Mouse (Mus musculus) heart, adult 8-10 months (tissue): ENCODE data around the gene Brdt. TPM values are rescaled to one million over a fixed set of nuclear protein-coding genes. Genes with fewer than 3 reads are reported as not detected.

Experiments used
- DNase-seq: peaks from one replicate; pipeline ENCODE4 v3.0.0; 2022; ENCODE audit warnings: low spot score
- total RNA-seq, 4 experiments: library from RNA; stranded (reverse); gene quantifications; 2 replicates each; pipeline ENCODE4 v1.2.4; 2022

The Brdt gene
- total RNA-seq: under 1 TPM; 0.11 to 0.52 (median 0.41) TPM

DNA sequence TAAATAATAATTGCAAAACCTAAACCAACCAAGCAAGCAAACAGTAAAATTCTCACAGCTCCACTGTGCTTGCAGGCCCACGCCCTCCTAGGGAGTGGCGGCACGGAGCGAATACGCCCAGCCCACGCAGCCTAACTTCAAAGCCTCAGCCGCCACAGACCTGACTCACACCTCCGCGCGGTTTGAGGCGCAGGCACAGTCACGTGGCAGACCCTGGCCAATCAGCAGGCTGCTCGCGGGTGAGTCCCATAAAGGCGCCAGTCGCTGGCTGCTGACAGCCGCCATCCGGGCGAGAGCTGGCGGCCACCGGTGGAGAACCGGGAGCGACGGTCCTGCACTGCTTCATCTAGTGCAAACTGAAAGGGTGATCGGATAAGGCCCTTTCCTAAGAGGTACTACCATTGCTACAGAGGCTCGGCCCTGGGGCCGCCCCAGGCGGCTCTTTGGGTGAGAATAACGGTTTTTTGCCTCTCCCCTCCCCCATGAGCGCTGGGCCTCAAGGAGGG lies at the start of gene Brdt:
Brdt (plus strand) TSS at position 244 of the 506 bp plus-strand sequence.
- no peak for DNase-seq

DNA sequence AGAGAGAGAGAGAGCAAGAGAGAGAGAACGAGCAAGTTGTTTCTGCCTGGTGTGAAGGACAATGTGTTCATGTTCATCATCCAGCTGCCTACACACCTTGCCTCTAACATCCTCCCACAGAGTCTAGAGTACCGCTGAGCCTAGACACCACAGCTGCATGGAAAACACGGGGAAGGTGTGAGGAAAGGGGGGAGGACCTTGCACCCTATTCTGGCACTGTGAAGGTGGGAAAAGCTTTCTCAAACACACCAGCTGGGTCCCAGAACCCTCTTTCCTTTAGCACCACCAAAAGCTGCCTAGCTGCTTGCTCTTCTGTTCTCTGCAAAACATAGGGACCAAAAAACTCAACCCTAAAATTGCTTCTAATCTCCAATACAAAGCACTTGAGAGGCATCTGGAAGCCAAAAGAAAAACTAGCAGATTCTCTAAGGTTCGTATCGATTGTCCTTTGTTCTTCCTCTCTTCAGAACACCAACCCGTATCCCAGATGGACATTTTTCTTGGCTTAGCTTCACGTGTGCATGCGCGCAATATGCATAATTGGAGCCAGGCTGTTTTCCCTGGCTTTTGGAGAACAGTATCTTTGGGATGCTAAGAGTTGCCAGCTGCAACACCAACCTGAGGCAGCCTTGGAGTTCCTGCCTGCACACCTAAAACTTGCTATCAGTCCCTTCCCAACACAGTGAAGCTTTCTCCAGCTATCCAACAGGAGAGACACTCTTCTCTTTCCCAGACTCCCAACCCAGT lies 48.2 kb upstream of the Brdt start:
- DNase-seq: no peak

DNA sequence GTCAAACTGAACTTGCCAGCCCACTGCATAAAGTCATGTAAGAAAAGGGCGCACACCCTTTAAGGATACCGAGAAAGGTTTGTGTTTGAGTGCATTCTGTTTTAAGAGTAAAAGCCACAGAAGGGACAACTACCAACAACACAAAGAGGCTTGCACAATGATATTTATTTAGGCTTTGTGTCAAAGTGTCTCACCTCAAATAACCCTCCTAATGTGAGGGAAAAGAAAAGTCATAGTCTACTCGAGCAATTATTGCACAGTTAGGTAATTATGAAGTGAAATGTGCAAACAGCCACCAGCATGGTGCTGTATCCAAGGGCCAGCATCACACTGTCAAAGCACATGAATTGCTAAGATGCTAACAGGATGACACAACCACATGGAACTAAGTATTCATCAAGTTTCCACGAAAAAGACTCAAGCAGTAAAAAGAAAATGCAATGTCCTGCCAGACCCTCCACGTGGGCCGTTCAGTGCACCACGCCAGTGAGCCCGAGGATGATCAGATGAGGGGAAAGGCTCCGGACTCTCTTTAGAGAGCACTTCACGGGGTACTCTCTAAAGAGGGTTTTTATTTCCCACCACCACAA lies 46.9 kb upstream of the Brdt start:
- DNase-seq: no peak

DNA sequence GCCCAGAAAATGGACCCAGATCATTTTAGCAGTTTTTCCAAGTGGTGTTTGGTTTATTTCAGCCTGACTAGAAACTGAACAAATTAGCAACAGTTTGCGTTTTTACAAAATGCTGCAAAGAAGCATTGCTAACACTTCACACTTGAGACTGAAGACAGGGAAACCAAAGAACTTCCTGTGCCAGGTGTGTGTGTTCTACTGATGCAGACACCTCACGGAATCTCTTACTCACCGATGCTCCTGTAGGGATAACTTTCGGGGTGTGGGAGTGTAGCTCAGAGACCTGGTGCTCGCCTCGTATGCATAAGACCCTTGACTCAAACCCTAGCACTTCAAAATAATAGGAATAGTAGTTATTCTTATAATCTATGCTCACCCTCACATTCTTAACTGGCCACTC lies 45.4 kb upstream of the Brdt start:
- DNase-seq: no peak

DNA sequence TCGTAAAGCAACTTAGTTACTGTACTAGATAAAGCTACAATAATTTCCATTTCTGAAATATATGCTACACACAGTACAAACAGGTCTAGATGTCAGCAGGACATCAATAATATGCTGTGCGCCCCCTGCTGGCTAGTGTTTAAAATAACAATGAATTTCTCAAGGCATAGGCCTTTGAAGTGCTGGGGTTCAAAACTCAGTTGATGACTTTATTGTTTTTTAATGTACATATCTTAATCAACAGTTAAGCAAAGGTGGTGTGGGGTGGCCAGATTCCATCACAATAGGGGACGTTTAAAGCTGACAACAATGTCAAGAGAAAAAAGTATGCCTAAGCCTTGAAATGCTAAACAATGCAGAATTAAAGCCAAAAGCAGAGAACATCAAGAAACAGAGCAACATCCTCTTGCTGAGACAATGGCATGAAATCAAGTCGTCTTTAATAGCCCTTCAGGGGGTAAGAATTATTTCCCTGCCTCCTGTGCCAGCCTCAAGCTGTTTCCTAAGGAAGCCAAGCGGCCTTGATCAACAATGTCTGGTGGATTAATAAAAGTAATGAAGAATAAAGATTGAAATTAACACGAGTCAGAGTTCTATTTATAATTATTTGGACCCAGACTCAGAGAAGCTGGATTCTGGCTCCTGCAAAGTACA lies 43.6 kb upstream of the Brdt start:
- DNase-seq: peak; percentile 77

DNA sequence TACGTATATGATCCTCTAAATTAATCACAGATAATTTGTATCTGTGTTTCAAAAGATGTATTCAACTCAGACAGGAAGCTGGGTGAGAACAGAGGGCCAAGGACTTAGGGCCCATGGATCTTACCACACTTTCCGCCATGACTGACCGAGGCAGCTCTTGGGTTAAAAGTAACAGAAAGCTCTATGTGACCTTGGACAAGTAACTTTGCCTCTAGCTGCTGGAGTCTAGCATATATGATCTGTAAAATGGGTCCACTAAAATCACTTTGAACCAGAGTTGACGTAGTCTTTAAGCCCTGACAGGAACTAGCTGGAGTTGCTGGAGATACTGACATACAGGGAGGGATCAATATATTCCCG lies 43.1 kb upstream of the Brdt start:
- DNase-seq: no peak

DNA sequence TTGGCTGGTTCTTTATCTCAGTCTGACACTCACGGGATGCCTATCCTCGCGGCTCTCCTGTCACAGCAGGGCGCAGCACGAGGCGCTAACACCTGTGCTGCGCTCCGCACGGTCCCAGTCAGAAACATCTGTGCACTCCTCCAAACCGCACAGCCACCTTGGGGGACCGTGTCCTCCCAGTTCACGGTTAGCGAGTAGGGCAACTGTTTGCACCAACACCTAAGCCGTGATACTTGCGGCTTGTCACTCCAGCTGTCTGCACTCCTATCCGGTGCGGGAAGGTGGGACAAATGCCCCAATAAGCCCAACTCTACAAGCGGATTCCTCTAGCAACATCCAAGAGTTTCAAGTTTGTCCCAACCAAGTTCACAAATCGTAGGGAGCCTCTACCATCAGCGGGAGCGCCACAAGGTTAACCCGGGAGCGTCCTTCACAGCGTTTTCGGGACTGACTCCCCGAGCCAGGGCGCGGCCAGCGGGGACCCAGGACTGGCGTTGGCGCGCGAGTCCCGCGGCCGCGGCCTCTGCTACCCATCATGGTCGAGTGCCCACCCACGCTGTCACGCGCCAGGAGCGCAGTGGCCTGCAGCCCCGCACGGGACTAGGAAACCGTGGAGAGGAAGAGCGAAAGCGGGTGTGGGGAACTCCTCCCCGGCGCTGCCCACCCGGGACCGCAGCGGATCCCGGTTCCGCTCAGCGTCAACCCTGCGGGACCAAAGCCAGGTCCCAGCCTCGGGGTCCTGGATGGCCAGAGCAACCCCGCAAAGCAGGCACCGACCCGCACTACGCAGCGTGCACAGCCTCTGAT lies 42.3 kb upstream of the Brdt start:
- no peak for DNase-seq

DNA sequence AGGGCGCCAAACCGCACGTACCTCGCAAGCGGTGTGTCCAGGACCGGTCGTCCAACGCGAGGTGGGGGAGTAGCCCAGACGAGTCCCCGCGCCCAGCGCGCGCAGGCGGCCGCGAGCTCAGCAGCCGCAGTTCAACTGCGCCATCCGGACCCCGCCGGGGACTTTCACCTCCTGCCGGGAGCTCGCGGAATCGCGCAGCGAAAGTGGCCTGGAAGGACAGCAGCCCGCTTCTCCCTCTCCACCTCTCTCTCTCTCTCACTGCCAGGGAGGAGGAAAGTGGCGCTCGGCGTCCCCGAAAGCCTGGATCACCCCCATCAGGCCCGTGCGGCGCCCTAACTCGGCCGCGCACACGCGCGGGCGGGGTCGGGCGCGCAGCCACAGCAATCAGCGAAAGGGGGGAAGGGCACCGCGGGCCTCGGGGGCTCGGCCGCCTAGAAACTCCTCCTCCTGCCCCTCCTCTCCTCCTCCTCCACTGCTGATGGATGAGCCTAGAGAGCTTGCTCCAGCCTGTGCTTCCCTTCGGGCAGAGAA lies 41.7 kb upstream of the Brdt start, which contains the start of gene Tgfbr3:
Tgfbr3 (minus strand) TSS at position 396 of the 531 bp plus-strand sequence.
- peak; percentile 87 for DNase-seq

DNA sequence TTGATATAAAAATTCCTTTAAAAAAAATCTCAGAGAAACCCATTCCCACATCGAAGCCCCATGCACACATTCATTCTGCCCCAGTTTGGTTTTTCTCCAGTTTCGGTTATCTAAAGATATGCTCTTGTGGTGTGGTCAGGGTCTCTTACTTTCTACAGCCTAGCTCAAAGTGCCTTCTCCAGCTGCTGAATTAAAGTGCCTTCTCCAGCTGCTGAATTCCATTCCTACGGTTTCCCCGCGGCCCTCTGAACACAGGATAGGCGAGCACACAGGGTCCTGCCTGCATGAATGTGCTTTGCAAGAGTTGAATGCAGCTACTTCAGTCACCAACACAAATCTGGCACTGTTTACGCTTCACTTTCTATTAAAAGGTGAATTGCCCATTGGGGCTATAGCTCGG lies 41.0 kb upstream of the Brdt start:
- DNase-seq: no peak

DNA sequence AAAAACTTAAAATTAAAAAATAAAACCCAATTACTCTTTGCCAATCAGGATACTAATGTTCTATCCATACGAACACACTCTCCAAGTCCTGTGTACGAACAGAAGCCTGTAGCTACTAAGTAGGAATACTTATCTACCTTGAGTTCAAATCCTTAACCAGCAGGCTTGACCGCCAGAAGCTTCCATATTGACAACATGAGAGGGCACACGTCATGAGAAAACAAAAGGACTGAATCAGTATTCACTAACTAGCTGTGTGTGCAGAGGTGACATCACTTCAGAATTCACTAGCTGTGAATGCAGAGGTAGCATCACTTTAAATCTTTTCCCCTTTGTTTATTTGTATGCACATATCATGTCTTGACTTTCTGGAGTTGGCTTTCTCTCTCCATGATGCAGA lies 36.9 kb upstream of the Brdt start:
- DNase-seq: no peak

DNA sequence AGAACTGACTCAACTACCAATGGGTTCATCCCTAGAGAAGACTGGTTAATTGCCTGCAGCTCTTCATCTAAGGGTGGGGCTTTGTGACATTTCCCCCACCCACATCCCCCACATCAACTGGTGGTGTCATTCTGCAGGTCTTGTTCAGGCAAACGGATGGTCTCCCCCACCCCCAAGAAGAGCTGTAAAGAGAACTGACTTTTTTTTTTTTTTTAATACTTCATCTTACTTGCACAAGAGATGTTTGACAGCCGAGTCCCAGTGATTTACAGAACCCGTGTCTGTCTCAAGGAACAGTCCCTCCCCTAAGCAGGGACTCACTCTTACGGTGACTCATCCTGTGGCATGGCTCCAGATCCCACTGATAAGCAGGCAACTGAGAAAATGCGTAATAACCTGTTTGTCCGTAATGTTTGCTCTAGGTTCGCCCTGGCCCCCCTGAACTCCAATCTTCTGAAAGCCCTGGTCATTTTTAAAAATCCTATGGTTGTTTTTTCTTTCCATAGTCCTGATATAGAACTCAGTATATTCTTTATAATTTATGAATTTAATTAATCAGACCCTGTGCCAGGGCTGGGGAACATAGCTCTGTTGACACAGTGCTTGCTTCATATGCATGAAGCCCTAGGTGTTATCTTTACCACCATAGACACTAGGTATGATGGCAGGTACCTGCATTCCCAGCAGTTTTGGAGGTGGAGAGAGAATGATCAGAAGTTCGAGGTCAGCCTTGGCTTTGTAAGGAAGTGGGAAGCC lies 35.7 kb upstream of the Brdt start:
- DNase-seq: no peak

DNA sequence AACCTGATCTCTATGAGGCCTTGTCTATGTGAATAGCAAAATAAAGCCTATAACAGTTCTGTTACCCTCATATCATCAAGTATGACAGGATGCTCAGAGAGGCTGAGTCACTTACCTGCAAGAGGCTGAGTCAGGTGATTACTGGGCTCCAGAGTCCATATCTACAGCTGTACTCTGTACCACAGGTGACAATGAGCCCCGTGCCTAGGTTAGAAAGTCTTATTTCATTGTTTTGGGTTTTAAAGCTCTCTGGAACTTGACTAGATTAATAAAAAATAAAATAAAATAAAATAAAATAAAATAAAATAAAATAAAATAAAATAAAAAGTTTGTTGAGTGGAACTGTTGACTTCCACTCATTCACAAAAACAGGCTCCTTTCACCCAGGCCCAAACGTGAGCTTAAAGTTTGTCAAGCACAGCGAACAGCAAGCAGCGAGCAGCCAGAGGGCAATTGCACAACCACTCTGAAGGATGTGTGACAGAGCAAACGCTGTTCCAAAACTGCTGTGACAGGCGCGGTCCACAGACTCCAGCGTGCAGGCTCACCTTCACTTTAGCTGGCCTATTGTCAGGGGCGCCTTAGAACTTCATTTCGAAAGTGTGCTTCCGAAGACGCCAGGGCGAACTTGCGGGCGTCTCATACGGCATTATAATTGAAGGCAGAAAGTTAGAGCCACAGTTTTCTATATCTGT lies 35.0 kb upstream of the Brdt start:
- no peak for DNase-seq

DNA sequence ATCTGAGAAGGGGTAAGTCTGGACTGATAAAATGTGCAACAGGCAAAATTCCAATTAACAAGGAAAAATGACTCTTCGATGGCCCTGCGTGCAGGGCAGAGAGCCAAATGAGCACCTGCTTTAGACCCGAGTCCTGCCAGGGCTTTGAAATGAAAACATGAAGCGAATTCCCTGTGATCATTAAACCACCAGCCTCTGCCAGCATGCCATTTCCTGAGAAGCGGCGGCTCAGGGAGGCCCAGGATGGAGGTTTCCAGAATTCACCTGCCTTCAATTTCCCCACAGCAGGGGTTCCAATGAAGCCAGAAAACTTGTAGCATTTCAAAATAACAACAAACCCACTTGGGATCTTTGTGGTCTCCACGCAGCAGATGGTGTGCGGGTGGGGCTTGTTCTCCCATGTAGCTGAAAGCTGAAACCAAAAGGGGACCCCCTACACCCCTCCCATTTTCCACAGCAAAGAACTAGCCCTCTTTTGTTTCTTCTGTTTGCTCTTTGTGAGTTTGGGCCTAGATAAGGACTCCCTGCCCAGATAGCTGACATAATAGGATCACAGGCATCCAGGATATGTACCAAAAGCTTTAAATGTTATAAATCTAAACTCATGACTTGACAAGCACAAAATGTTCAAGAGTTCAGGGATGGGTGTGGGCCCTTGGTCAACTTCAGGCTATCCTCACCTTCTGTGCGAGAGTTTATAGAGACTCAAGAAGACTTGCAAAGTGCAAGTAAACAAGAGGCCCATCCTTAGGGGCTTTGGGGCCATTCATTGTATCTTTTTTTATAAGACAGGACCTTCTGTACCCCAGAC lies 34.2 kb upstream of the Brdt start:
- no peak for DNase-seq

DNA sequence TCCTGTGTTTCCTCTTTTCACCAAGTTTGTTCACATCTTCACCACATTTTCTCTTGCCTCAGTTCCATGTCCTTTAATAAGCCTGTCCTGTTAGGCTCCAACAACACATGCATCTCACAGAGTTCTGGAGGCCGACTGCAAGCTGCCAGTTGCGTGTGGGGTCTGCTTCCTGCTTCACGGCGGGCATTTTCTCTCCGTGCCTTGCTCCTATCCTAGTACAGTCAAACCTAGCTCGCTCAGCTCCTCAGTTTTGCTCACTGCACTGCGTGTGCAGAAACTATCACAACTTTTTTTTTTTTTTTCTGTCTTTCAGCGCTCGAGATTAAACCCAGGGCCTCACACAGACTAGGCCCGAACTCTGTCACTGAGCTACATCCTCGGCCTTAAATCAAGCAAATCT lies 32.1 kb upstream of the Brdt start:
- no peak for DNase-seq

DNA sequence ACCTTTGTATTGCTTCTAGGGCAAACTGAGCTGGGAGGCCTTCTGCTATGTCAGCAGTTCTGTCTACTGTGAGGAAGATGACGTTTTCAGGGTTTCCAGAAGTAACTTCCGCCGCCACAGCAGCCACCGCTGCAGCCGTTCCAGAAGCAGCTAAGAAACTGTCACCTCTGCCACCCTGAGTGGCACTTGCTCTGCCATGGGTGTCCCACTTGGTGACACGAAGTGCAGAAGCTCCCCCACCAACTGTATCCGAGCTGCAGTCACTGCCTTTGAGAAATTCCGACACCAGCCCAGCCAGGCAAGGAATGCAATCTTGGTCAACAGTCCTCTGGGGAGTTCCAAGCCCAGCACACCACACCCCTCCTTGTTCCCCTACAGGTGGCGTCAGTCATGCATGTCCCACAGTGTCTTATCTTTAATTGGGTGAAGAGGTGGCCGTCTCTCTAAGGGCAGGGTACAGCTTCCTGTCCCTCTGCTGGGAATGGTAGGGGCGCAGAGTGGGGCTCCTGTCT lies 27.6 kb upstream of the Brdt start:
- no peak for DNase-seq

DNA sequence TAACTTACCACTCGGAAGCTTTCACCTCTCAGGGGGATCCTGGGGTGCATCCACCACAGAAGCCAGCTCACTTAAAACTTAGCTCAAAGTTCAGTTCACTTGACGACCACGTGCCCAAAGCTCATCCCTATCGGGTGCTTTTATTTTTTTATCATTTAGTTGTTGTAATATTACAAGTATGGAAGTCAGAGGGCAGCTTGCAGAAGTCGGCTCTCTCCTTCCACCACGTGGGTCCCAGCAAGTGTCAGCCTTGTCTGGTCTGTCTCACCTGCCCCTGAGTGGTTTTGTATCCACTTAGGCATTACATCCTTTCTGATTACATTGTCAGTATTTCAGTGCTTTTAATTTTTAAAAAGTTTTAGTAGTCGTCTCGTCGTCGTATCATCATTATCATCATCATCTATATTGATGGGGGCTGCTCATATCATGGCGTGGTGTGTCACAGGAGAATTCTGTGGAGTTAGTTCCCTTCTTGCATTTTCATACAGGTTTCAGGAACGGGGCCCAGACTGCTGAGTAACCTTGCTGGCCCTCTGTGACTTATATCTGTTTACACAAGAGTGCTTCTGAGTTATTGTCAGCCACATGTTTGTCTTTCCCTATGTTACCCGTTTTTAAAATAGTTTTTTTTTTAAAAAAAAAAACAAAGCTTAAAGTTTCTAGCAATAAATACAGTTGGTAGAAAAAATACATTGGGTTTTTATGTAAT lies 26.7 kb upstream of the Brdt start:
- DNase-seq: no peak

DNA sequence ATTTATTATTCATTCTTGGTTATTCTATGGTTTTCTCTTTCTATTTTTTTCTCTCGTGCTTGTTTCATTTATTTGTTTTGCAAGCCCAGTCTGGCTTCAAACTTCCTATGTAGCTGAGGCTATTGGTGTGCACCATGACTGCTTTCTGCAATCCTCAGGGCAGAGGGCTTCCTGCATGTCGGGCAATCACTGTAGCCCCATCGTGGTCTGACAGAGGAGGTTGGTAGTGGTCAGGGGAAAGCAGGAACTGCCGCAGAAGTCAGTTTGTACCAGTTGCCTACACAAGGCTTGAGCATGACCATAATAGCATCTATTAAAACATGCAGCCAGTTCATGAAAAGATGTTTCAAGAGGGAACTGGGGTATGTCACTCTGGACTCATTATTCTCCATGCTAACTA lies 23.5 kb upstream of the Brdt start:
- no peak for DNase-seq

DNA sequence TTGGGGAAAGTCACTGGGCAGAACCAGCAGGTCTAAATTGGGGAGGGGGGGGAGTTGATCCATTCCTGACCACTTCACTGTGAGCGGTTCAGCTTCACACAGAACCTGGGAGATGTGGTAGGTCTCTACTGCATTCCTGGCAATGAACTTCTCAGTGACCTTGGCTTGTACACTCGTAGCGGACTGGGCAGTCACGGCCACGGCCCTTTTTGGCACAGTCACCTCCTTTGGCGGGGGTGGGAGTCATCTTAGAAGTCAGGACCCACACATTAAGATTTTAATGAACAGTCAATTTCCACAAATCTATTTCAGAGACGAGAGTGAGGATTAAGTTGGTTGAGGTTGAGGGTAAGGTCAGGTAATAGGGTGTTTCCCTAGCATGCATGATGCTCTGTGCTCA lies 13.8 kb upstream of the Brdt start:
- DNase-seq: no peak

DNA sequence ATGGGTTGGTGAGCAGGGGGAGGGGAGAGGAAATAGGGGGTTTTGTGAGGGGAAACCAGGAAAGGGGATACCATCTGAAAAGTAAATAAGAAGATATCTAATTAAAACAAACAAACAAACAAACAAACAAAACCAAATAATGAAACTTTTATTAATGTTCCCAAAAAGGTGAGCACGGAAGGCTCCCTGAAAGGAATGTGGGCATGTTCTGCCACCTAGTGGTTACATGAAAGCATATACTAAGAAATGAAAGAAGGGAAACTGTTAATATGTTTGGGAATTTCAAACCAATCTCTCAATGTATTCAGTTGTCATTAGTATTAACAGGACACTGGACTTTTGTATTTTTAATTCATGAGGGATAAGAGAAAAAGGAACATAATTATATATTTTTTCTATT lies 10.3 kb upstream of the Brdt start:
- peak; percentile 39 for DNase-seq
